Mouse (Mus musculus) MEL (cell line): ENCODE measurements around the gene Slc28a2. TPM values are rescaled to one million over a fixed set of nuclear protein-coding genes. Genes with fewer than 3 reads are reported as not detected.
A peak's percentile ranks its signal among the peaks of the same experiment; 100 is the strongest.
"Not testable (repeated sequence)": the region's sequence is repeated elsewhere in the genome, so short reads cannot be mapped to it uniquely, and the experiment has no call there.

Experiments used
- DNase-seq: peaks from one replicate; pipeline ENCODE4 v3.0.0; 2011; ENCODE audit warnings: low read depth, low spot score
- H3K27ac ChIP-seq: 2 replicates; pipeline ENCODE4 v1.5.1; 2012; ENCODE audit warnings: low read depth, mild to moderate bottlenecking, control low read depth, low read length, moderate library complexity; ENCODE audit not compliant: control insufficient read depth
- H3K27me3 ChIP-seq, 2 experiments: fragments of 150-350 bp in 1 of 2; sonication (generic) in 1 of 2; 2 replicates each; pipeline ENCODE4 v1.6.1; 2012; ENCODE audit warnings: low read length in 2 of 2, mild to moderate bottlenecking in 2 of 2, improper control_type of control experiment in 1 of 2, moderate library complexity in 1 of 2; ENCODE audit not compliant: insufficient read depth in 2 of 2, control insufficient read depth in 1 of 2
- H3K36me3 ChIP-seq, 2 experiments: 2 replicates each; pipeline ENCODE4 v1.6.1; 2012 to 2014; ENCODE audit warnings: low read length in 2 of 2, improper control_type of control experiment in 1 of 2, inconsistent platforms in 1 of 2, mild to moderate bottlenecking in 1 of 2; ENCODE audit not compliant: insufficient read depth in 2 of 2, control insufficient read depth in 1 of 2
- H3K4me1 ChIP-seq, 2 experiments: fragments of 150-350 bp in 1 of 2; sonication (generic) in 1 of 2; 2 replicates each; pipeline ENCODE4 v1.6.1; 2012; ENCODE audit warnings: low read length in 2 of 2, improper control_type of control experiment in 1 of 2, mild to moderate bottlenecking in 1 of 2; ENCODE audit not compliant: insufficient read depth in 2 of 2, control insufficient read depth in 1 of 2
- H3K4me3 ChIP-seq, 2 experiments: fragments of 150-350 bp in 1 of 2; sonication (generic) in 1 of 2; 2 replicates each; pipeline ENCODE4 v1.5.1; 2012; ENCODE audit warnings: low read depth in 2 of 2, low read length in 2 of 2, mild to moderate bottlenecking in 2 of 2, moderate library complexity in 2 of 2, control low read depth in 1 of 2, improper control_type of control experiment in 1 of 2; ENCODE audit not compliant: control insufficient read depth in 1 of 2, insufficient read depth in 1 of 2
- H3K79me2 ChIP-seq: 2 replicates; pipeline ENCODE4 v1.6.1; 2012; ENCODE audit warnings: mild to moderate bottlenecking, low read length, moderate library complexity; ENCODE audit not compliant: control insufficient read depth, poor library complexity, insufficient read depth
- H3K9ac ChIP-seq: 2 replicates; pipeline ENCODE4 v1.6.1; 2012; ENCODE audit warnings: low read depth, mild to moderate bottlenecking, control low read depth, low read length, moderate library complexity; ENCODE audit not compliant: control insufficient read depth, poor library complexity, severe bottlenecking
- H3K9me3 ChIP-seq: fragments of 150-350 bp; sonication (generic); replicated peaks from 2 replicates; pipeline ENCODE4 v1.6.1; 2012; ENCODE audit warnings: mild to moderate bottlenecking, low read length, improper control_type of control experiment, moderate library complexity; ENCODE audit not compliant: insufficient read depth
- CHD1 ChIP-seq: IDR thresholded peaks from 2 replicates; pipeline ENCODE4 v1.6.1; 2012; ENCODE audit warnings: low read depth, mild to moderate bottlenecking, inconsistent platforms, low read length, improper control_type of control experiment
- CTCF ChIP-seq, 3 experiments: IDR thresholded peaks in 2 of 3; conservative IDR thresholded peaks in 1 of 3; 2 replicates each; pipeline ENCODE4 v1.5.1; 2011 to 2012; ENCODE audit warnings: low read length in 3 of 3, low read depth in 2 of 3, mild to moderate bottlenecking in 2 of 3, improper control_type of control experiment in 1 of 3, inconsistent platforms in 1 of 3, mixed read lengths in 1 of 3, moderate library complexity in 1 of 3; ENCODE audit not compliant: control insufficient read depth in 1 of 3, insufficient read depth in 1 of 3, poor library complexity in 1 of 3, severe bottlenecking in 1 of 3
- ELF1 ChIP-seq: IDR thresholded peaks from 2 replicates; pipeline ENCODE4 v1.6.1; 2014; ENCODE audit warnings: low read depth, mild to moderate bottlenecking, inconsistent platforms, low read length, improper control_type of control experiment, moderate library complexity
- EP300 ChIP-seq, 2 experiments: IDR thresholded peaks; 2 replicates each; pipeline ENCODE4 v1.6.1; 2011; ENCODE audit warnings: improper control_type of control experiment in 2 of 2, low read length in 2 of 2, low read depth in 1 of 2, mild to moderate bottlenecking in 1 of 2
- GABPA ChIP-seq: IDR thresholded peaks from 2 replicates; pipeline ENCODE4 v1.6.1; 2012; ENCODE audit warnings: low read depth, mild to moderate bottlenecking, inconsistent platforms, low read length, improper control_type of control experiment, moderate library complexity
- GATA1 ChIP-seq: IDR thresholded peaks from 2 replicates; pipeline ENCODE4 v1.6.1; 2011; ENCODE audit warnings: low read depth, low read length, improper control_type of control experiment
- HCFC1 ChIP-seq: IDR thresholded peaks from 2 replicates; pipeline ENCODE4 v1.6.1; 2012; ENCODE audit warnings: low read depth, mild to moderate bottlenecking, inconsistent platforms, low read length, improper control_type of control experiment, moderate library complexity
- MAX ChIP-seq: IDR thresholded peaks from 2 replicates; pipeline ENCODE4 v1.6.1; 2011; ENCODE audit warnings: low read length, improper control_type of control experiment
- MEF2A ChIP-seq: IDR thresholded peaks from 2 replicates; pipeline ENCODE4 v1.6.1; 2014; ENCODE audit warnings: low read depth, mild to moderate bottlenecking, inconsistent platforms, low read length, improper control_type of control experiment; ENCODE audit not compliant: poor library complexity, insufficient replicate concordance, severe bottlenecking; ENCODE audit errors: extremely low read depth
- MYC ChIP-seq: IDR thresholded peaks from 2 replicates; pipeline ENCODE4 v1.6.1; 2011; ENCODE audit warnings: low read depth, mild to moderate bottlenecking, low read length, improper control_type of control experiment, moderate library complexity
- NELFE ChIP-seq: IDR thresholded peaks from 2 replicates; pipeline ENCODE4 v1.6.1; 2011; ENCODE audit warnings: low read depth, low read length, improper control_type of control experiment
- POLR2AphosphoS2 ChIP-seq: IDR thresholded peaks from 2 replicates; pipeline ENCODE4 v1.6.1; 2011; ENCODE audit warnings: low read length, improper control_type of control experiment
- POLR2AphosphoS5 ChIP-seq: IDR thresholded peaks from 2 replicates; pipeline ENCODE4 v1.6.1; 2012; ENCODE audit warnings: low read depth, borderline replicate concordance, mild to moderate bottlenecking, inconsistent platforms, low read length, moderate library complexity, mixed read lengths
- RAD21 ChIP-seq: IDR thresholded peaks from 2 replicates; pipeline ENCODE4 v1.6.1; 2011; ENCODE audit warnings: mild to moderate bottlenecking, low read depth, low read length, improper control_type of control experiment
- RCOR1 ChIP-seq: IDR thresholded peaks from 2 replicates; pipeline ENCODE4 v1.6.1; 2012; ENCODE audit warnings: low read depth, mild to moderate bottlenecking, inconsistent platforms, low read length, improper control_type of control experiment
- SIN3A ChIP-seq: IDR thresholded peaks from 2 replicates; pipeline ENCODE4 v1.6.1; 2012; ENCODE audit warnings: low read length, improper control_type of control experiment, inconsistent platforms
- SMC3 ChIP-seq: IDR thresholded peaks from 2 replicates; pipeline ENCODE4 v1.6.1; 2011; ENCODE audit warnings: low read depth, low read length, improper control_type of control experiment
- TAL1 ChIP-seq: IDR thresholded peaks from 2 replicates; pipeline ENCODE4 v1.6.1; 2012; ENCODE audit warnings: mild to moderate bottlenecking, inconsistent platforms, low read length, moderate library complexity, mixed read lengths
- TBP ChIP-seq: IDR thresholded peaks from 2 replicates; pipeline ENCODE4 v1.8.0; 2011; ENCODE audit warnings: low read depth, low read length, improper control_type of control experiment
- UBTF ChIP-seq: IDR thresholded peaks from 2 replicates; pipeline ENCODE4 v1.6.1; 2012; ENCODE audit warnings: low read depth, mild to moderate bottlenecking, inconsistent platforms, low read length, improper control_type of control experiment, moderate library complexity, borderline replicate concordance; ENCODE audit not compliant: insufficient read depth
- USF1 ChIP-seq: IDR thresholded peaks from 2 replicates; pipeline ENCODE4 v1.6.1; 2014; ENCODE audit warnings: low read depth, mild to moderate bottlenecking, inconsistent platforms, low read length, improper control_type of control experiment, moderate library complexity
- USF2 ChIP-seq, 2 experiments: IDR thresholded peaks; 2 replicates each; pipeline ENCODE4 v1.6.1; 2011 to 2012; ENCODE audit warnings: improper control_type of control experiment in 2 of 2, low read length in 2 of 2, borderline replicate concordance in 1 of 2, inconsistent platforms in 1 of 2, low read depth in 1 of 2, mild to moderate bottlenecking in 1 of 2; ENCODE audit not compliant: insufficient read depth in 1 of 2
- polyA plus RNA-seq, 2 experiments: library from polyadenylated mRNA; stranded (reverse) in 1 of 2; unstranded in 1 of 2; fragments of >175 nt in 1 of 2; fragments of >200 nt in 1 of 2; gene quantifications; 2 replicates each; pipeline versions ENCODE4 v1.2.1 to v1.2.4; 2012; ENCODE audit warnings: low replicate concordance in 2 of 2, low read depth in 1 of 2; ENCODE audit not compliant: insufficient read length in 2 of 2, insufficient read depth in 1 of 2, missing spikeins in 1 of 2
- total RNA-seq: library from RNA; depleted of rRNA; stranded (reverse); fragments of 300-350 nt; gene quantifications from 2 replicates; pipeline ENCODE4 v1.2.3, GENCODE M21; 2012

Slc28a2 gene
- total and polyA plus RNA-seq, 3 experiments = 1.3 to 2.6 TPM; not detected in 1

- H3K9ac ChIP-seq = no peak overlapping the region
- H3K27ac ChIP-seq = no peak overlapping the region
- H3K4me1 ChIP-seq = peaks cover 0 to 8% of the 10 kb centered on the region in 2 experiments; a peak in 2 of 4 replicates
- no peak for DNase-seq
- no peak overlapping the region for H3K4me3 ChIP-seq
- no peaks in the 10 kb centered on the region for H3K9me3 ChIP-seq
- no peaks in the 10 kb centered on the region for H3K79me2 ChIP-seq
- no peak for TF ChIP-seq GABPA
- no peak for TF ChIP-seq RAD21
- peak; percentile 12 to 66 (median 34); a peak in 5 of 6 replicates for TF ChIP-seq CTCF (IDR thresholded peaks at IDR 0.05 in 2 of 3, conservative IDR thresholded peaks at IDR 0.05 in 1 of 3; ENCODE audit: control insufficient read depth in 1 of 3, insufficient read depth in 1 of 3, low read depth in 2 of 3, low read length in 3 of 3, poor library complexity in 1 of 3, severe bottlenecking in 1 of 3)
- no peak for TF ChIP-seq TAL1
- TF ChIP-seq EP300 (IDR thresholded peaks at IDR 0.05; ENCODE audit: low read depth in 1 of 2, low read length in 2 of 2) = no peak
- no peak for TF ChIP-seq RCOR1
- H3K27me3 ChIP-seq = no peaks in the 10 kb centered on the region
- no peaks in the 10 kb centered on the region; a peak in 1 of 4 replicates for H3K36me3 ChIP-seq
Observed at GRCm38 (mm10) chr2:122385095-122385494, 41.2 kb upstream of the Slc28a2 start.

GRCm38 (mm10) chr2:122387135-122387534 is 39.1 kb upstream of the Slc28a2 start:
- not testable (repeated sequence) for H3K36me3 ChIP-seq, H3K27ac ChIP-seq, H3K4me3 ChIP-seq, H3K27me3 ChIP-seq, DNase-seq, H3K9me3 ChIP-seq
- TF ChIP-seq TBP = peak; percentile 69
- TF ChIP-seq, all 39 proteins: peak for 1; not testable (repeated sequence) for 38
- not testable (repeated sequence) for H3K9ac ChIP-seq, H3K79me2 ChIP-seq, H3K4me1 ChIP-seq

DNA sequence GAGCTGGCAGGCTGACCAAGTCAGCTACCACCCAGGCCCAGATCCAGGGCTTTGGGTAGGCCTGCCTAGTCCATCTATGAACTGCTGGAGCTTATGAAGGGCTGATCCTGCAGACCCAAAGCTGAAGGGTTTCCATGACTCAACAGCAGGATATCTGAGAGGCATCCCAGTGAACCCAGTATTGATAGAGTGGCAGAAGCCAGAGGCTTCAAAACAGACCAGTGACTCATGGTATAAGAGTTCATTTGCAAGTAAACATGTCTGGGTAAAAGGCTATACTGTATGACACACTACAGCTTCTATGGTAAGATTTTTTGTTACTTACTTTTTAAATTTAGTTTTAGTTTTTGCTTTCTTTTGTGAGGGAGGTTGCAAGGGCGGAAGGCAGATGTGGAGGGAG is 30.1 kb upstream of the Slc28a2 start:
- H3K4me3 ChIP-seq = no peak overlapping the region
- no peak overlapping the region for H3K27ac ChIP-seq
- H3K79me2 ChIP-seq = no peaks in the 10 kb centered on the region
- H3K9ac ChIP-seq = no peak overlapping the region
- H3K36me3 ChIP-seq = no peaks in the 10 kb centered on the region
- no peaks in the 10 kb centered on the region for H3K4me1 ChIP-seq
- peaks cover 0 to 1% of the 10 kb centered on the region in 2 experiments; a peak in 2 of 4 replicates for H3K27me3 ChIP-seq
- no peak for DNase-seq
- TF ChIP-seq MAX (no peak), TAL1 (no peak), USF1 (no peak), SMC3 (no peak), POLR2AphosphoS5 (no peak), CHD1 (no peak), GABPA (no peak), HCFC1 (no peak), UBTF (no peak), GATA1 (no peak), MEF2A (no peak), EP300 (IDR thresholded peaks at IDR 0.05; ENCODE audit: low read depth in 1 of 2, low read length in 2 of 2) (no peak), NELFE (no peak), USF2 (IDR thresholded peaks at IDR 0.05; ENCODE audit: borderline replicate concordance in 1 of 2, insufficient read depth in 1 of 2, low read depth in 1 of 2, low read length in 2 of 2) (no peak), ELF1 (no peak), CTCF (IDR thresholded peaks at IDR 0.05 in 2 of 3, conservative IDR thresholded peaks at IDR 0.05 in 1 of 3; ENCODE audit: control insufficient read depth in 1 of 3, insufficient read depth in 1 of 3, low read depth in 2 of 3, low read length in 3 of 3, poor library complexity in 1 of 3, severe bottlenecking in 1 of 3) (no peak), MYC (no peak), POLR2AphosphoS2 (no peak), SIN3A (no peak)
- TF ChIP-seq, all 39 proteins: peak for 0
- H3K9me3 ChIP-seq = no peaks in the 10 kb centered on the region
